Mouse (Mus musculus) kidney, embryonic 16.5 days (tissue): Measurements from ENCODE around the gene Chd9. TPM values are rescaled to one million over a fixed set of nuclear protein-coding genes. Genes with fewer than 3 reads are reported as not detected.
A peak's percentile ranks its signal among the peaks of the same experiment; 100 is the strongest.

Experiments
- ATAC-seq: fragments of 200-750 bp; cut with Nextera tagmentation; 2 replicates; pipeline ENCODE4 v1.8.0; 2017; ENCODE audit warnings: moderate TSS enrichment; ENCODE audit not compliant: low FRiP score, low TSS enrichment
- H3K27ac ChIP-seq: fragments of 300-500 bp; sonication (generic); 2 replicates; pipeline ENCODE4 v1.5.1; 2014; ENCODE audit warnings: low read length
- H3K27me3 ChIP-seq: fragments of 300-500 bp; sonication (generic); 2 replicates; pipeline ENCODE4 v1.6.1; 2014; ENCODE audit warnings: low read length, control low read depth, mixed read lengths; ENCODE audit not compliant: insufficient read depth
- H3K36me3 ChIP-seq: fragments of 300-500 bp; sonication (generic); 2 replicates; pipeline ENCODE4 v1.6.1; 2014; ENCODE audit warnings: low read length, control low read depth, mixed read lengths; ENCODE audit not compliant: insufficient read depth
- H3K4me1 ChIP-seq: fragments of 300-500 bp; sonication (generic); 2 replicates; pipeline ENCODE4 v1.6.1; 2014; ENCODE audit warnings: low read length, control low read depth, mixed read lengths; ENCODE audit not compliant: insufficient read depth
- H3K4me2 ChIP-seq: fragments of 300-500 bp; sonication (generic); replicated peaks from 2 replicates; pipeline ENCODE4 v1.6.1; 2014; ENCODE audit warnings: low read depth, low read length
- H3K4me3 ChIP-seq: fragments of 300-500 bp; sonication (generic); 2 replicates; pipeline ENCODE4 v1.5.1; 2014; ENCODE audit warnings: mild to moderate bottlenecking, low read length
- H3K9ac ChIP-seq: fragments of 300-500 bp; sonication (generic); replicated peaks from 2 replicates; pipeline ENCODE4 v1.6.1; 2014; ENCODE audit warnings: low read length
- H3K9me3 ChIP-seq: fragments of 300-500 bp; sonication (generic); 2 replicates; pipeline ENCODE4 v1.6.1; 2016; ENCODE audit warnings: low read length, control low read depth
- WGBS: fragments of 180-500 bp; shearing (Covaris S2); extraction: QIAGEN DNeasy Blood & Tissue Kit; methylation state at CpG from one replicate; pipeline ENCODE4 v1.1.7; 2014; 5-methylcytosine and 5-hydroxymethylcytosine counted together
- polyA plus RNA-seq: library from polyadenylated mRNA; unstranded; fragments of >200 nt; fragmentation: Nextera tagmentation; extraction: Ambion mirVana; gene quantifications from 2 replicates; pipeline ENCODE4 v1.2.1, GENCODE M21; 2015

Gene Chd9
- polyA plus RNA-seq, 1 experiment from 2014 or later: 88.1 TPM

GRCm38 (mm10) chr8:90976960-90977371 lies 148.8 kb downstream of the Chd9 start:
- no peak overlapping the region for H3K4me2 ChIP-seq
- ATAC-seq: no peak
- WGBS: 82% methylated on average over 8 of the region's 8 CpGs
- H3K9ac ChIP-seq: no peak overlapping the region
- no peak overlapping the region for H3K4me3 ChIP-seq
- H3K36me3 ChIP-seq: peaks cover 30% of the 10 kb centered on the region
- no peak overlapping the region for H3K27ac ChIP-seq
- no peaks in the 10 kb centered on the region for H3K9me3 ChIP-seq
- no peaks in the 10 kb centered on the region for H3K27me3 ChIP-seq
- no peaks in the 10 kb centered on the region for H3K4me1 ChIP-seq

GRCm38 (mm10) chr8:90978720-90979119 lies 150.6 kb downstream of the Chd9 start:
- H3K9ac ChIP-seq: no peak overlapping the region
- WGBS: 95% methylated on average over 3 of the region's 3 CpGs
- ATAC-seq: no peak
- no peaks in the 10 kb centered on the region for H3K9me3 ChIP-seq
- no peaks in the 10 kb centered on the region for H3K27me3 ChIP-seq
- no peak overlapping the region for H3K4me2 ChIP-seq
- no peak overlapping the region for H3K4me3 ChIP-seq
- H3K27ac ChIP-seq: no peak overlapping the region
- peaks cover 38% of the 10 kb centered on the region for H3K36me3 ChIP-seq
- no peaks in the 10 kb centered on the region for H3K4me1 ChIP-seq

- H3K9ac ChIP-seq: no peak overlapping the region
- no peaks in the 10 kb centered on the region for H3K9me3 ChIP-seq
- no peak for ATAC-seq
- H3K4me2 ChIP-seq: no peak overlapping the region
- no peak overlapping the region for H3K4me3 ChIP-seq
- no peaks in the 10 kb centered on the region for H3K27me3 ChIP-seq
- 94% methylated on average over 5 of the region's 5 CpGs for WGBS
- no peak overlapping the region for H3K27ac ChIP-seq
- no peaks in the 10 kb centered on the region for H3K4me1 ChIP-seq
- H3K36me3 ChIP-seq: peaks cover 38% of the 10 kb centered on the region
Observed at GRCm38 (mm10) chr8:90979295-90979694, 151.1 kb downstream of the Chd9 start.

GRCm38 (mm10) chr8:90982087-90982486 lies 153.9 kb downstream of the Chd9 start:
- H3K4me2 ChIP-seq: no peak overlapping the region
- H3K4me3 ChIP-seq: no peak overlapping the region
- ATAC-seq: no peak
- H3K36me3 ChIP-seq: peaks cover 40% of the 10 kb centered on the region
- H3K9ac ChIP-seq: no peak overlapping the region
- no peaks in the 10 kb centered on the region for H3K9me3 ChIP-seq
- WGBS: 90% methylated on average over 3 of the region's 3 CpGs
- no peak overlapping the region for H3K27ac ChIP-seq
- no peaks in the 10 kb centered on the region for H3K4me1 ChIP-seq
- no peaks in the 10 kb centered on the region for H3K27me3 ChIP-seq

GRCm38 (mm10) chr8:91019726-91020125 lies 191.6 kb downstream of the Chd9 start:
- H3K4me2 ChIP-seq: no peak overlapping the region
- peaks cover 41% of the 10 kb centered on the region for H3K36me3 ChIP-seq
- no peak for ATAC-seq
- no peaks in the 10 kb centered on the region for H3K4me1 ChIP-seq
- WGBS: 7% methylated on average over 2 of the region's 2 CpGs
- H3K9me3 ChIP-seq: no peaks in the 10 kb centered on the region
- H3K27ac ChIP-seq: no peak overlapping the region
- H3K4me3 ChIP-seq: no peak overlapping the region
- no peaks in the 10 kb centered on the region for H3K27me3 ChIP-seq
- H3K9ac ChIP-seq: no peak overlapping the region

- Histone ChIP-seq H3K9me3 (no peaks in the 10 kb centered on the region), H3K4me1 (no peaks in the 10 kb centered on the region), H3K9ac (no peak overlapping the region), H3K27ac (no peak overlapping the region), H3K4me3 (no peak overlapping the region), H3K27me3 (no peaks in the 10 kb centered on the region), H3K4me2 (no peak overlapping the region), H3K36me3 (peaks cover 71% of the 10 kb centered on the region)
- WGBS: 85% methylated on average over 6 of the region's 6 CpGs
- no peak for ATAC-seq
Observed at GRCm38 (mm10) chr8:91034417-91034816, 206.3 kb downstream of the Chd9 start.

- 54% methylated on average over 6 of the region's 6 CpGs for WGBS
- no peak overlapping the region for H3K27ac ChIP-seq
- no peaks in the 10 kb centered on the region for H3K9me3 ChIP-seq
- no peaks in the 10 kb centered on the region for H3K4me1 ChIP-seq
- no peak for ATAC-seq
- H3K4me2 ChIP-seq: no peak overlapping the region
- H3K9ac ChIP-seq: no peak overlapping the region
- H3K27me3 ChIP-seq: no peaks in the 10 kb centered on the region
- H3K36me3 ChIP-seq: peaks cover 75% of the 10 kb centered on the region
- H3K4me3 ChIP-seq: no peak overlapping the region
Observed at GRCm38 (mm10) chr8:91036905-91037304, 208.8 kb downstream of the Chd9 start.

GRCm38 (mm10) chr8:91038637-91039036 lies 210.5 kb downstream of the Chd9 start:
- Histone ChIP-seq H3K4me1 (no peaks in the 10 kb centered on the region), H3K27me3 (no peaks in the 10 kb centered on the region), H3K9me3 (no peaks in the 10 kb centered on the region), H3K4me3 (no peak overlapping the region), H3K36me3 (peaks cover 79% of the 10 kb centered on the region), H3K9ac (no peak overlapping the region), H3K4me2 (no peak overlapping the region), H3K27ac (no peak overlapping the region)
- WGBS: 93% methylated on average over 1 of the region's 1 CpGs
- no peak for ATAC-seq

- H3K27ac ChIP-seq: no peak overlapping the region
- no peak overlapping the region for H3K4me2 ChIP-seq
- no peaks in the 10 kb centered on the region for H3K9me3 ChIP-seq
- no peak overlapping the region for H3K9ac ChIP-seq
- H3K27me3 ChIP-seq: no peaks in the 10 kb centered on the region
- 64% methylated on average over 4 of the region's 4 CpGs for WGBS
- H3K4me1 ChIP-seq: 0 out of 2 replicates have a peak, but pooled peaks cover 2% of the 10 kb centered on the region
- H3K36me3 ChIP-seq: peaks cover 54% of the 10 kb centered on the region
- peak; percentile 49; the same call in 1 of the 2 replicates for ATAC-seq
- H3K4me3 ChIP-seq: no peak overlapping the region
Observed at GRCm38 (mm10) chr8:91046370-91046769, 218.2 kb downstream of the Chd9 start.

- no peaks in the 10 kb centered on the region for H3K27me3 ChIP-seq
- WGBS: 46% methylated on average over 8 of the region's 8 CpGs
- no peak overlapping the region for H3K4me2 ChIP-seq
- 0 out of 2 replicates have a peak, but pooled peaks cover 2% of the 10 kb centered on the region for H3K4me1 ChIP-seq
- H3K9ac ChIP-seq: no peak overlapping the region
- ATAC-seq: no peak
- peaks cover 35% of the 10 kb centered on the region for H3K36me3 ChIP-seq
- 0 out of 2 replicates have a peak overlapping the region, but pooled peaks have one; percentile 29 for H3K27ac ChIP-seq
- no peak overlapping the region for H3K4me3 ChIP-seq
- H3K9me3 ChIP-seq: no peaks in the 10 kb centered on the region
Observed at GRCm38 (mm10) chr8:91051037-91051436, 222.9 kb downstream of the Chd9 start.
